Mouse (Mus musculus): ENCODE measurements at regions not wholly inside any gene's neighbourhood (a gene's known extent, or its start where the extent isn't known, plus 50 kb on each side); places are given as distances from the start of the nearest gene placed in this dataset.

- no peak for TF ChIP-seq TBP (IDR thresholded peaks at IDR 0.05; ENCODE audit: low read depth, low read length)
- TF ChIP-seq CTCF (IDR thresholded peaks at IDR 0.05 in 2 of 3, conservative IDR thresholded peaks at IDR 0.05 in 1 of 3; ENCODE audit: control insufficient read depth in 1 of 3, insufficient read depth in 1 of 3, low read depth in 2 of 3, low read length in 3 of 3, poor library complexity in 1 of 3, severe bottlenecking in 1 of 3): no peak
Measured at GRCm38 (mm10) chr5:75457403-75457802, 117.3 kb upstream of the Kit start.

All from MEL (cell line).